Mouse (Mus musculus) neural tube, embryonic 15.5 days (tissue): Measurements from ENCODE around the gene Slc30a4. TPM values are rescaled to one million over a fixed set of nuclear protein-coding genes. Genes with fewer than 3 reads are reported as not detected.

Experiments
- ATAC-seq: fragments of 200-750 bp; cut with Nextera tagmentation; 2 replicates; pipeline ENCODE4 v1.8.0; 2017; ENCODE audit warnings: mild to moderate bottlenecking, moderate TSS enrichment, moderate library complexity; ENCODE audit not compliant: low FRiP score
- H3K27ac ChIP-seq: fragments of 300-500 bp; sonication (generic); replicated peaks from 2 replicates; pipeline ENCODE4 v1.5.1; 2015; ENCODE audit warnings: mild to moderate bottlenecking, inconsistent platforms
- H3K27me3 ChIP-seq: fragments of 300-500 bp; sonication (generic); replicated peaks from 2 replicates; pipeline ENCODE4 v1.6.1; 2015; ENCODE audit warnings: inconsistent platforms
- H3K36me3 ChIP-seq: fragments of 300-500 bp; sonication (generic); 2 replicates; pipeline ENCODE4 v1.6.1; 2015; ENCODE audit warnings: inconsistent platforms
- H3K4me1 ChIP-seq: fragments of 300-500 bp; sonication (generic); 2 replicates; pipeline ENCODE4 v1.6.1; 2015; ENCODE audit warnings: inconsistent platforms
- H3K4me2 ChIP-seq: fragments of 300-500 bp; sonication (generic); 2 replicates; pipeline ENCODE4 v1.6.1; 2015; ENCODE audit warnings: inconsistent platforms, mild to moderate bottlenecking, moderate library complexity
- H3K4me3 ChIP-seq: fragments of 300-500 bp; sonication (generic); replicated peaks from 2 replicates; pipeline ENCODE4 v1.5.1; 2015; ENCODE audit warnings: mild to moderate bottlenecking, inconsistent platforms
- H3K9ac ChIP-seq: fragments of 300-500 bp; sonication (generic); replicated peaks from 2 replicates; pipeline ENCODE4 v1.6.1; 2015; ENCODE audit warnings: mild to moderate bottlenecking, inconsistent platforms
- H3K9me3 ChIP-seq: fragments of 300-500 bp; sonication (generic); replicated peaks from 2 replicates; pipeline ENCODE4 v1.6.1; 2016; ENCODE audit warnings: inconsistent platforms
- WGBS: fragments of 180-500 bp; shearing (Covaris S2); methylation state at CpG from one replicate; pipeline ENCODE4 v1.1.7; 2015; ENCODE audit warnings: mixed read lengths; 5-methylcytosine and 5-hydroxymethylcytosine counted together
- polyA plus RNA-seq: library from polyadenylated mRNA; unstranded; fragments of >200 nt; fragmentation: Nextera tagmentation; extraction: Ambion mirVana; gene quantifications from 2 replicates; pipeline ENCODE4 v1.2.1, GENCODE M21; 2015

Slc30a4 gene
- polyA plus RNA-seq, 1 experiment from 2014 or later, result 6.7 TPM

GRCm38 (mm10) chr2:122711911-122712310 is 9.4 kb upstream of the Slc30a4 start:
- WGBS, result 76% methylated on average over 3 of the region's 3 CpGs

GRCm38 (mm10) chr2:122709156-122709555 is 6.7 kb upstream of the Slc30a4 start:
- WGBS, result 82% methylated on average over 1 of the region's 1 CpGs
- H3K27me3 ChIP-seq, result no peaks in the 10 kb centered on the region
- no peak overlapping the region for H3K27ac ChIP-seq
- no peak overlapping the region for H3K4me3 ChIP-seq
- no peaks in the 10 kb centered on the region for H3K36me3 ChIP-seq
- no peak overlapping the region for H3K4me2 ChIP-seq
- no peak for ATAC-seq
- H3K4me1 ChIP-seq, result no peaks in the 10 kb centered on the region
- H3K9me3 ChIP-seq, result no peaks in the 10 kb centered on the region
- no peak overlapping the region for H3K9ac ChIP-seq

More at GRCm38 (mm10) chr2:122711911-122712310, 9.4 kb upstream of the Slc30a4 start:
- H3K9me3 ChIP-seq, result no peaks in the 10 kb centered on the region
- H3K36me3 ChIP-seq, result no peaks in the 10 kb centered on the region
- H3K4me2 ChIP-seq, result no peak overlapping the region
- H3K4me1 ChIP-seq, result no peaks in the 10 kb centered on the region
- H3K27me3 ChIP-seq, result no peaks in the 10 kb centered on the region
- H3K9ac ChIP-seq, result no peak overlapping the region
- H3K27ac ChIP-seq, result no peak overlapping the region
- no peak overlapping the region for H3K4me3 ChIP-seq
- no peak for ATAC-seq

GRCm38 (mm10) chr2:122708080-122708479 is 5.6 kb upstream of the Slc30a4 start:
- WGBS, result 76% methylated on average over 3 of the region's 3 CpGs
- Histone ChIP-seq H3K9ac (no peak overlapping the region), H3K4me1 (peaks cover 5% of the 10 kb centered on the region; the same call in 1 of the 2 replicates), H3K36me3 (no peaks in the 10 kb centered on the region), H3K9me3 (no peaks in the 10 kb centered on the region), H3K4me3 (no peak overlapping the region), H3K4me2 (no peak overlapping the region), H3K27ac (no peak overlapping the region), H3K27me3 (no peaks in the 10 kb centered on the region)
- ATAC-seq, result no peak

GRCm38 (mm10) chr2:122704572-122704971 is 2.1 kb upstream of the Slc30a4 start:
- Histone ChIP-seq H3K27me3 (no peaks in the 10 kb centered on the region), H3K27ac (no peak overlapping the region), H3K4me2 (no peak overlapping the region), H3K9me3 (no peaks in the 10 kb centered on the region), H3K9ac (no peak overlapping the region), H3K4me3 (no peak overlapping the region), H3K36me3 (no peaks in the 10 kb centered on the region), H3K4me1 (peaks cover 28% of the 10 kb centered on the region)
- no peak for ATAC-seq
- 76% methylated on average over 2 of the region's 2 CpGs for WGBS

GRCm38 (mm10) chr2:122701871-122702180 is 637 bp downstream of the Slc30a4 start:
- Histone ChIP-seq H3K27ac (peak overlapping the region; percentile 82; the same call in 1 of the 2 replicates), H3K36me3 (no peaks in the 10 kb centered on the region), H3K4me1 (peaks cover 35% of the 10 kb centered on the region), H3K9me3 (no peaks in the 10 kb centered on the region), H3K27me3 (no peaks in the 10 kb centered on the region), H3K4me2 (peak overlapping the region; percentile 85), H3K9ac (peak overlapping the region; percentile 81), H3K4me3 (peak overlapping the region; percentile 83)
- under 1% methylated on average over 15 of the region's 15 CpGs for WGBS
- no peak for ATAC-seq

GRCm38 (mm10) chr2:122701012-122701411 is 1.5 kb downstream of the Slc30a4 start:
- Histone ChIP-seq H3K4me3 (peak overlapping the region; percentile 83), H3K27ac (no peak overlapping the region), H3K36me3 (no peaks in the 10 kb centered on the region), H3K4me2 (peak overlapping the region; percentile 85), H3K9ac (peak overlapping the region; percentile 81), H3K4me1 (peaks cover 35% of the 10 kb centered on the region), H3K9me3 (no peaks in the 10 kb centered on the region), H3K27me3 (no peaks in the 10 kb centered on the region)
- no peak for ATAC-seq
- 68% methylated on average over 8 of the region's 8 CpGs for WGBS

- Histone ChIP-seq H3K27me3 (no peaks in the 10 kb centered on the region), H3K9me3 (no peaks in the 10 kb centered on the region), H3K36me3 (no peaks in the 10 kb centered on the region), H3K27ac (no peak overlapping the region), H3K4me1 (peaks cover 26% of the 10 kb centered on the region), H3K9ac (no peak overlapping the region), H3K4me3 (no peak overlapping the region), H3K4me2 (no peak overlapping the region)
- no peak for ATAC-seq
- WGBS, result 85% methylated on average over 2 of the region's 2 CpGs
Measured at GRCm38 (mm10) chr2:122697526-122697925, 4.9 kb downstream of the Slc30a4 start.

- WGBS, result 81% methylated on average over 6 of the region's 6 CpGs
- Histone ChIP-seq H3K27me3 (no peaks in the 10 kb centered on the region), H3K4me1 (no peaks in the 10 kb centered on the region), H3K36me3 (peaks cover 25% of the 10 kb centered on the region), H3K9ac (no peak overlapping the region), H3K27ac (no peak overlapping the region), H3K4me2 (no peak overlapping the region), H3K4me3 (no peak overlapping the region), H3K9me3 (peaks cover 6% of the 10 kb centered on the region)
- no peak for ATAC-seq
Measured at GRCm38 (mm10) chr2:122686665-122687064, 15.8 kb downstream of the Slc30a4 start.

- Histone ChIP-seq H3K27me3 (no peaks in the 10 kb centered on the region), H3K4me2 (no peak overlapping the region), H3K27ac (no peak overlapping the region), H3K4me3 (no peak overlapping the region), H3K36me3 (peaks cover 25% of the 10 kb centered on the region), H3K4me1 (no peaks in the 10 kb centered on the region), H3K9me3 (peaks cover 11% of the 10 kb centered on the region), H3K9ac (no peak overlapping the region)
- 50% methylated on average over 1 of the region's 1 CpGs for WGBS
- ATAC-seq, result no peak
Measured at GRCm38 (mm10) chr2:122683641-122684040, 18.8 kb downstream of the Slc30a4 start.

- Histone ChIP-seq H3K4me1 (no peaks in the 10 kb centered on the region), H3K4me2 (no peak overlapping the region), H3K27ac (no peak overlapping the region), H3K36me3 (peaks cover 21% of the 10 kb centered on the region), H3K27me3 (no peaks in the 10 kb centered on the region), H3K9me3 (peaks cover 11% of the 10 kb centered on the region), H3K4me3 (no peak overlapping the region), H3K9ac (no peak overlapping the region)
- ATAC-seq, result no peak
- WGBS, result 55% methylated on average over 2 of the region's 2 CpGs
Measured at GRCm38 (mm10) chr2:122682520-122682919, 19.9 kb downstream of the Slc30a4 start.

GRCm38 (mm10) chr2:122681379-122682137 is 20.9 kb downstream of the Slc30a4 start:
- Histone ChIP-seq H3K4me1 (no peaks in the 10 kb centered on the region), H3K4me2 (no peak overlapping the region), H3K9me3 (peaks cover 11% of the 10 kb centered on the region), H3K27me3 (no peaks in the 10 kb centered on the region), H3K9ac (no peak overlapping the region), H3K4me3 (no peak overlapping the region), H3K36me3 (peaks cover 19% of the 10 kb centered on the region), H3K27ac (no peak overlapping the region)
- WGBS, result 89% methylated on average over 5 of the region's 5 CpGs
- no peak for ATAC-seq

GRCm38 (mm10) chr2:122675126-122675525 is 27.3 kb downstream of the Slc30a4 start:
- 100% methylated on average over 2 of the region's 2 CpGs for WGBS
- Histone ChIP-seq H3K9me3 (no peaks in the 10 kb centered on the region), H3K4me2 (no peak overlapping the region), H3K4me1 (no peaks in the 10 kb centered on the region; the same call in 1 of the 2 replicates), H3K4me3 (no peak overlapping the region), H3K36me3 (no peaks in the 10 kb centered on the region), H3K27ac (no peak overlapping the region), H3K27me3 (no peaks in the 10 kb centered on the region), H3K9ac (no peak overlapping the region)
- ATAC-seq, result no peak
